Mouse (Mus musculus): Measurements from ENCODE around the gene Kif23.
A peak's percentile ranks its signal among the peaks of the same experiment; 100 is the strongest.

Gene Kif23

DNA sequence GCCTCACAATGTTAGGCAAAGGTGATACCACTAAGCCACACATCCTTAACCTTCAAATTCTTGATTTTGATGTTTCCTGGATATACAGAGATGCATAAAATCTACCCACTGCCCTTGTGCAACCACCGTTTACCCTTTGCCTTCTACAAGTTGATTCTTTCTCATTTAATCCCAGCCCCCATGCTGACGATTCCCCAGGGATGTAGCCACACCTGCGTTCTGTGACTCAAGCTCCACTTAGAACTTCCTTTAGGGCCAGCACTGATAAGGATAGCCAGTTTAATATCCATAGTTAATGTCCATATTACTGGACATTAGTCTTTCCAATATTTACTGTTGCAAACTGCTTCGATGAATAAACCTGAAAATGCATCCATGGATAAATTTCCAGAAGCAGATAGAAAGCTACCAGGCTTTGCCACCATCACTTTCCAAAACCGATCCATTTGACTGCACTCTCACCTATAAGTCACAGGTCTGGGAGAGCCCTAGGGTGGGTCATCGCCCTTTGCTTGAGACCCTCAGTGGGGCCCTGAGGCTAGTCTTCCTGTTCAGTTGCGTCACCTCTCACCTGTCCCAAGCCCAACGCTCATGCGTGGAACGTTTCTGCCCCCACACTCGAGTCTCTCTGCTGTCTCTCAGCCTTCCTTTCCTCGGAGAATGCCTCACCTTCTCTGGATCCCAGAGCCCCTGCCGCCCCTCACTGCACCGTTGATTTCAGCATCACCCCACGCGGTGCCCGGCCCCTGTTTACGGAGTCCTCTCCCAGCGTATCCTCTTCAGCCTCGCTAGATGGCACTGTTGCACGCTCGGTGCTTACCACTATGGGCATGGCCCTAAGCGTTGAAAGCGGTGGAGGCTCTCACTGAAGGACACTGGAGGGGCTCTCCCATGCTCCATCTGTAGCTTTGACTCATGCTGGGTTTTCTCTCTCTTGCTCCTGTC is 1.1 kb upstream of the Kif23 start:
- DNase-seq (ENCODE audit: low spot score), result peak; percentile 98

DNA sequence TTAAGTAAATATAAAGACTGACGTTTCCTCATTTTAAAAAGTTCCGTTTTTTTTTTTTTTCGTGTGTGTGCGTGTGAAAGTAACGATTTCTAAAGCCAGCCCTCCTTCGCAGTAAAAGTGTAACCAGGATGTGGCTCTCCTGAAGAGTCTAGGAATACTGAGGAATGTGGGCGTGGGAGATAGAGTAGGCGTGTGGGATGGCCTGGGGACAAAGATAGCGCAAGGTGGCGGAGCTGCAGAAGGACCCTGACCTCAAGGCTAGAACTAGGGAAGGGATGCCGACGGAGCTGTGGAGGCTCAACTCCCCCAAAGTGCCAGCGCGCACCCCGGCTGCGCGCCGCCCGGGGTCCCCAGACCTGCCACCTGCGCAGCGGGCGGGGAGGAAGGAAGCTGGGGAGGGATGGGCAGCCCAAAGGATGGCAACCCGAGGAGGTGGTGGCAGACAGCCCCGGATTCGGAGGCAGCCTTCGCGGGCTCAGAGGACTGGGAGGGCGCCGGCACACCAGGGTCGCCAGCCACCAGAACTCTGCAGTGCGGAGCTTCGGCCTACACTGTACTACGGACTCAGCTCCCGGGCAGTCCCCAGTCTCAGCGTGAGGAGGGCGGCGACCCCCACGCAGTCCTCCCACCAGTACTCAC is 482 bp downstream of the Kif23 start:
- DNase-seq (ENCODE audit: low spot score), result peak; percentile 83

DNA sequence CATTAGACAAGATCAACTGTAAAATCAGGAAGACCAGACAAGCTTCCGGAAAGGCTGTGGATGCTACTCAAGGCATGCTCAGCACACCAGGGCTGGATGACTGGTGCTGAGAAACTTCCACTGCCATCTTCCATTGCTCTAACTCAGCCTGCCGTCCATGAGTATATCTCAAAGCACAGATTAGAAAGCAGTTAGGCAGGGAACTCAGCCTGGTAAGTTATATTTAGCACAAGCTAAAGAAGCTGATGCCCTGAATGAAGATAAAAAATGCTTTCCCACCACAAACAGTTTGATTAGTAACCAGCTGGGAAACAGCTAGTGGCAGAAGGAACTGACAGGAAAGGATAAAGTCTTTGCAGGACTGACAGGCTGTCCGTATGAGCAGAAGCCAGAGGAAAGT is 5.5 kb downstream of the Kif23 start:
- DNase-seq (ENCODE audit: low spot score), result no peak

DNA sequence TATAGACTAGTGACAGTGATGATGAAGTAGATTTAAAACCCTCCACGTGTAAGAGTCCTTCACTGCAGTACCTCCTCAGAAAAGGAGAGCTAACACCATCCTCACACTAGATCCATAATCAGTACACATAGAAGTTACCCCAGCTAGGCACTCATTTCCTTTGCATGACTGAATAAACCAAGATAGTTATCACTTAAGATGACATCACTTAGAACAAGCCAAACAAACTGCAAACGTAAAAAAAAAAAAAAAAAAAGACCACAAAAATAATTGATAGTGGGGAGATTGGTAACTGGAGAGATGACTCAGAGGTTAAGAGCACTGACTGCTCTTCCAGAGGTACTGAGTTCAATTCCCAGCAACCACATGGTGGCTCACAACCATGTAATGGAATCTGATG is 13.2 kb downstream of the Kif23 start:
- no peak for DNase-seq (ENCODE audit: low spot score)

DNA sequence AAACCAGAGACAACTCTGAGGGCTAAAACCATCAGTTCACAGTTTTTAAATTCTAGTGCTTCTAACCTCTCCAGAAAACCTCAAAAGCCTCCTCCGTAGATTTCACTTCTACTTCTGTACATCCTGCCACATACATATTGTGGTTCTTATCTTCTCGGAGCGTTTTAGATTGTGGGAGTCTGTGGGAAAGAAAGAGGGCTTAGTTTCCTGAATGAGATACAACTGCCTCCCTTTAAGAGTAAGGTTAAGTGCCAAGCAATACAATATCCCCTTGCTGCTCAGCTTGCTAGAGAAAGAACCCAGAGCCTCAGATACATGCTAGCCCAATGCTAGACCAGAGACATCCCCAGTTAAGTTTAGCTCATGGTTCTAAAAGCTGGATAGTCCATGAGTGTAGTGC is 14.6 kb downstream of the Kif23 start:
- DNase-seq (ENCODE audit: low spot score), result no peak

DNA sequence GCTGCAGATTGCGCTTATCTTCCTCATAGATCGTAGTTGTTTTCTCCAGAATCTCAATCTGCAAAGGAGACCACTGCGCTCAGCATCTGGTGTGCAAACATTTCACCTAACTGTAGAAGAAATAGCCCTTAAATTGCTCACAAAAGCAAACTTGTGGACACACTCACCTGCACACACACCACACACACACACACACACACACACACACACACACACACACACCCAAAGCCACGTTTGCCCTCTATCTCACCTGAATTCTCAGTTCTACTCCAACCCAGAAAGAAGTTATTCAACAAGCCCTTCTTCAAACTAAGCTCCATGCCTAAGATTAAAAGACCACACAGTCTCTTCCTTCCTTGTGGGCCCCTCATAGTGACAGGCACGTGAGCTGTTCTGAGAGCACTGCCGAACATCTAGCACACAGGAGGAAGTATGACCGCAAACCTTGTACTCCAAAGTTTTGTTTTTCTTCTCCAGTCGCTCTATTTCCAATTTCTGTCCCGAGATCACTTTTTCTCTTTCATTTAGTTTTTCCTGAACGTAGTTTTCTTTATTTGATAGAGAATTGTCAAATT is 21.4 kb downstream of the Kif23 start:
- DNase-seq (ENCODE audit: low spot score), result no peak

DNA sequence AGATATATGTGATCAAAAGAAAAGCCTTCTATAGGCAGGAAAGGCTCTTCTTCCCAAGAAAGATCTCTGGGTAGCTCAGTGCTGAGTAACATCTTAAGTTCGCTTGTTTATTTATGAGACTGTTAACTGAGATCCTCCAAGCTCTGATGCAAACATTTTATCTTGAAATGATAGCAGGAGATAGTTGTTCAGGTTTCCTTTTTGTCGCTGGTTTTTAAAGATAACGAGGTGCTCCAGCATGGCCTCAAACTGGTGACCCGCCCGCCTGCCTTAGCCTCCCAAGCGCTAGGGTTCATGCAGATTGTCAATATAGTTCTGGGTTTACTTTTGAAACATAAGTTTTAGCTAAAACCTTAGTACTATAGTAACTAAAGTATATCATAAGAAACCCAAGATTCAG is 26.2 kb downstream of the Kif23 start:
- DNase-seq (ENCODE audit: low spot score), result no peak

DNA sequence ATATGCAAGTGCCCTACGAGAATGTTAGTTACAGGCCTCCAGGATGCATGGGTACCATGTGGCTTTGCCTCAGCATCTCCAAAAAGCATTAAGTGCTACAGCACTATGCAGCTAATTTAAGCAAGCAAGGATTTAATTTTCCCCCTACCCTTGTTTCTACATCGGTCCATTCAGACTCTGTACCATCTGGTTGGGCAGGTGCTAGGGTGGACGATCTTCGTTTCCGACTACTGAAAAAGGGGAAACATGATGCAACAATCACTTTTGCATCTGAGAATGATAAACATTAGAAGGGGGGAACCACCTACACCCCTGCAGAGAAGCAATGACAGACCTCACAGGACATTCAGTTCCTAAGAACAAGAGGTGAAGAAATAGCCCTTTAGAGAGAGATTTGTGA is 27.1 kb downstream of the Kif23 start:
- no peak for DNase-seq (ENCODE audit: low spot score)

DNA sequence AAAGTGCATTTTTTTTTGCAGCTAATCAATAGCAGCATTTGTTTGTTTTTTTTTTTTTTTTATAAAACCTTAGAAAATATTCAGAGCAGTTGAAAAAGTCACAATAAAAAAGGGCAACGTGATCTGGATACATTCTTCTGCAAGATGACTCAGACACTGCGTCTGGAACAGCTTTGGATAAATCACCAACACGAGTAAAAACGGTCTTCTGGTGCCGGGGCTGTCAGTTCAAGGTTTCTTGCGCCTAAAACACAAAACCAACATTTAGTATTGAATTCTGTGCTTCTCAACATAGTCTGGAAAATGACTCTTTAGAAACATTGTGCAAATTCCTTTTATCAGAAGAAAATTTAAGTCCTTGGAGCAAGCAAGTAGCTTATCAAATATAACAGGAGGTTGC is 29.1 kb downstream of the Kif23 start:
- no peak for DNase-seq (ENCODE audit: low spot score)

DNA sequence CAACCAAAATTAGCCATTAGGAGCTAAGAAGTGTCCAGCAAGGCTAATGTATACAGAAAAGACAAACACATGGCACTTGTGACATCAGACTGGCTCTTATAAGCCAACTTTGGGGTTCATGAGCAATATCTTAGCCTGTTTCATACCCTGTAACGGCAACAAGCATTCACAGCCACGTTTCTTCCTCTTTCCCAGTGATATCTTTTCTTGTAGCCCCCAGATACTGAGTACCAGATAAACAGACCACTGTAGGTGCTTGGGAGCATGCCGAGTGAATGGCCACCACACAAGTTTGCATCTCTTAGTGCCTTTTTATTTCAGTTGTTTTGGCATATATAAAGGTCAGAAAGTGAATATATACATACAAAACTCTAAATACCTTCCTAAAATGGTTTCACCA is 29.6 kb downstream of the Kif23 start:
- DNase-seq (ENCODE audit: low spot score), result no peak

DNA sequence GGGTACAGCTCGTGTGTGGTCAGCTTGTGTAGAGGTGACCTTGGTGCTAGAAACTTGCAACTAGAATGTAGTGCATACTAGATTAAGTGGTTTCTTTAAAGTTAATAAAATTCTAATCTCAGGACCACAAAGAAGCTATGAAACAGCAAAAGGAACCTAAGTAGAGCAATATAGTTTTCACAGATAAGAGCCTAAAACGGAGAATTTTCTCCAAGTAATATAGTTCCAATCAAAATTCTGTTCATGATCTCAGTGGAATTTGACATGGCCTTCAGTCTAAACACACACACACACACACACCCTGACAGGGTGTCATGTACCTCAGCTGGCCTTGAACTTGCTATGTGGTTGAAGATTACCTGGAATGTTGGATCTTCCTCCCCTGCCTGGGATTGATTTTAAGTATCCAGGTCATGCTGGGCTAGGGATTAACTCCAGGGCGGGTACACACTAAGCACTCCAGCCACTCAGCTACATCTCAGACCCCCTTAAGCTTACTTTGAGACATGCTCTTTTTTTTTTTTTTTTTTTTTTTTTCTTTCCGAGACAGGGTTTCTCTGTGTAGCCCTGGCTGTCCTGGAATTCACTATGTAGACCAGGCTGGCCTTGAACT is 31.1 kb downstream of the Kif23 start:
- no peak for DNase-seq (ENCODE audit: low spot score)

DNA sequence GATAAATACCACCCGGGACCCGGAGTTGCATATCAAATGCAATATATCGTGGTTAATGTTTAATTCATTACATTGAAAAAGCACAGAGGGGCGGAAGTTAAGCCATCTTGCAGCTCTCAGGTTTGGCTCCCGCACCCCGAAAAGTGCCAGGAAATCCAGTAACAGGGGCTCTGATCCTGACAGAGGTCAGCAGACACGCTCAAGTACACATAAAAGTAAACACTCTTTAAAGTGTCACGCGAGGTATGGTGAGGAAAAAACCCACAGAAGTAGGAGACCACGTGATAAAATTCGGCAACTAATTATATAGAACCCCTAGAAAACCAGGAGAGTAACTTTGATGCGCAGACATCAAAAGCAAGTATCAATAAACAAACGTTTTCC is 31.7 kb downstream of the Kif23 start:
- DNase-seq (ENCODE audit: low spot score), result no peak

DNA sequence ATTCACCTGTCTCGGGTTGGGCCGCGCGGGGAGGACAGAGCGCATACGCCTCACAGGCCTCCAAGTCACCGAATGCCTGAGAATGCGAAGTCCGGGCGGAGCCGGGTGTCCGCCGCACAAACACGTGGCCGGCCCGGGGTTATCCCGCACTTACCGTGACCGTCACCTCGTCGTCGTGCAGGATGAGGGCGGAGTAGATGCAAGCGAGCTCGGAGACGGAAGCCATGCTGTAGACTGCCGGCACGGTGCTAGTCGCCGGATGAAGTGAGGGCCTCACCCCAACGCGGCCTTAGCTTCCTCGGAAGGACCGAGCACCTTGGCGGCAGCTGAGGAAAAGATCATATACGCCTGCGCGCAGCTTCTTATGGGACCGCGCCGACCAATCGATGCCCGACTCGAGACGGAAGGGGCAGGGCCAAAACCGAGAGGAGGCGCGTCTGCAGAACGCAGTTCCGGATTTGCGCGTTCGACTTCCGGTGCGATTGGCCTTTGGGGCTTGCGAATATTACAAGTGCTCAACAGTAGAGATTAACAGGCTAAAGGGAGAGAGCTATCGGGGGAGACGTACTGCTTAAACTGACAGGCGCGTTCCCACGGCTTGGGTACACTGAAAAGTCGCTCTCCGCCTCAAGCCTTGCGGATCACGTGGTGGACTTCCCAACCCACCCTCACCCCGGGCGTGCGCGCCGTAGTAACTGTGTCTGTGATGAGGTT is 32.2 kb downstream of the Kif23 start, which contains the start of gene Rplp1:
Rplp1 (minus strand) TSS at position 340 of the 714 bp plus-strand sequence.
- peak; percentile 99 for DNase-seq (ENCODE audit: low spot score)

DNA sequence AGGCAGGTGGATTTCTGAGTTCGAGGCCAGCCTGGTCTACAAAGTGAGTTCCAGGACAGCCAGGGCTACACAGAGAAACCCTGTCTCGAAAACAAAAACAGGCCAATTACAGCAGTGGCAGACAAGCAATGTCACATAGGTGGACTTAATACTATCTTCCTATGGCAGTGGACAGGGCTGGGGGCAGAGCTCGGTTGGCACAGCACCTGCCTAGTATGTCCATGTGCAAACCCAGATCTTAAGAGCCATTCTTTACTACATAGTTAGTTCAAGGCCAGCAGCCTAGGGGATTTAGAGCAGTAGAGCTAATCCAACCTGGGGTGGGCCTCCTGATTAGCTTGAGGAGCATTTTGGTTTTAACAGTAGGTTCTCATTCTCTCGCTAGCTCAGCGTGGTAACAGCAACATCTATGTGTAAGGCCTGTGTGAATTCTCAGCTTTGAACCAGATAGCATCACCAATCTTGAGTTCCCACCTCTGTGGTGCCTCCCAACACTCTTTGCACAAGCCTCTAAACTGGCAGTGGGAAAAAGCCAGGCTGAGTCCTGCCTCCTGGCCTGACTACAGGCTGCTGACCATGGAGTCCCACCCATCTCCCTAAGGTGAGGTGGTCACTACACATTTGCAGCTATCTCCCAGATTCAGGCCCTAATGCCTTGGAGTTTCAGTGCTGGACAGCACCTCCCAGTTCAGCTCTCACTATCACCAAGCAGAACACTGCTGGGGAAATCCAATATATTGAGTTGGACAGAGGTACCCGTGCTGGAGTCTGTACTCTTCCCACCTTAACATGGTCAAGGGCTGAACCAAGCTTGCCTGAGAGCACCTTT is 35.1 kb downstream of the Kif23 start:
- DNase-seq (ENCODE audit: low spot score), result no peak

DNA sequence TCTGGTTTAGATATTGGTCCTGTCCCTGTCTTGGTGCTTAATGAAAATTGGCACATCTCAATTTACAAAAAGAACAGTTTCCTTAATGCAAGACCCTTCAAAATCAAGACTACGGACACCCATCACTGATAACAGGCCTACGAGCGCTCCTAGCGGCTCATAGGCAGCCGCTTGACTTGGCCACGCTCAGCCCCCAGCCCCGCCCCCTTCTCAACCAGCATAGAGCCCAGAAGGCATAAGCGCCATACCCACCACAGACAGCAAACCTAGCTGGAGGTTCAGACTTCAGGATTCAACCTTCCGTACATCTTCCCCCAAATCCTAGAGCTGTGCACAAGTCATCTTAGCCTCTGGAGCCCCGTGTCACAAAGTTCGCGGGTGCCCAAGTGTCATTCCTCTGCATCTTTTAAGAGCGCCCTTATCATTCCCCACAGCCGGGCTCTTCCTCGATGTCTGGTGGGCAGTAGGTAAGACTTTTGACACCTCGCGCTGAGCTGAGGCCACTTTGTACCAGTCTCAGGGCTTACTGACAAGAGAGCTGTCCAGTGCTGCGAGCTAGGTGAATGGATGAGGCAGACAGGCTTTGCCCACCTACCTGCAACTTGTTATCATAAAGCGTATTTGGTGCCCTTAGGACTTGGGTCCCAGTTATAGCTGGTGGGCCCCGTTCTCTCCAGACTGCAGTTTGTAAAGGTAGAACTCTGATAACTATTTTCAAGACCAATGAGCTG is 35.9 kb downstream of the Kif23 start:
- peak; percentile 53 for DNase-seq (ENCODE audit: low spot score)

DNA sequence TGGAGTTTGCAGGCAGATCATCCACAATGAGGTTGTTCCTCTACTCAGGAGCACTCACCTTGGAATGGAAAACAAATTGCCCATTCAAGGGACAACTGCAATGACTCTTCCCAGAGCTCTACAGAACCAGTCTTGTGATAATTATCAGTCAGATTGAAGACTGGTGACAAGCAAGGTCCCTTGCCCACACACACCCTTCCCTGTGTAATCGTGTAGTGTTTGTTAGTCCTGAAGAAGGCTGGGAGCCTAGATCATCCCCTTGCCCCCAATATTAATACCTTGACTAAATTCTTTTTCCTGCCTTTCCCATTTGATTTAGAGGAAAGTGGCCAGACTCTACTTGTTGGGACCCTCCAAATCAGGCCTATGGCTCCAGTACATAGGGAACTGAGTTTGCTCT is 36.9 kb downstream of the Kif23 start:
- no peak for DNase-seq (ENCODE audit: low spot score)

DNA sequence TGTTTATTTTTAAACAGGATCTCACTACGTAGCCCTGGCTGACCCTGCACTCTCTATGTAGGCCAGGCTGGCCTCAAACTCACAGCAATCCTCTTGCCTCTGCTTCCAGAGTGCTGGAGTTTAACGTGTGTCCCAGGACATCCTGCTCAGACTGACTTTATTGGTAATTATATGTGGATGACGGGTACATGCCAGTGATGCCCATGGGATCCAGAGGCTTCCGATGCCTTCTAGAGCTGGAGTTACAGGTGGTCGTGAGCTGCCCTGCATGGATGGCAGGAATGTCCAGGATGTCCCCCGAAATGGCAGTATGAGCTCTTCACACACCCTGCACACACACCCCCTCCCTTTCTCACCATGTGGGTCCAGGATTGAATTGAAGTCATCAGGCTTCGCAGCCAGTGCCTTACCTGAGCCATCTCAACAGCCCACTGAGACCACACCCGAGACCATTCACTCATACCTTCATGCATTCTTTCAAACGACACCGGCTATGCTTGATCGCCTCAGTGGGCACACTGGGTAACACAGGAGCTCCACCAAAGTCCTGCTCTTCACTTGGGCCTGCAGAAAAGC is 37.7 kb downstream of the Kif23 start:
- no peak for DNase-seq (ENCODE audit: low spot score)

DNA sequence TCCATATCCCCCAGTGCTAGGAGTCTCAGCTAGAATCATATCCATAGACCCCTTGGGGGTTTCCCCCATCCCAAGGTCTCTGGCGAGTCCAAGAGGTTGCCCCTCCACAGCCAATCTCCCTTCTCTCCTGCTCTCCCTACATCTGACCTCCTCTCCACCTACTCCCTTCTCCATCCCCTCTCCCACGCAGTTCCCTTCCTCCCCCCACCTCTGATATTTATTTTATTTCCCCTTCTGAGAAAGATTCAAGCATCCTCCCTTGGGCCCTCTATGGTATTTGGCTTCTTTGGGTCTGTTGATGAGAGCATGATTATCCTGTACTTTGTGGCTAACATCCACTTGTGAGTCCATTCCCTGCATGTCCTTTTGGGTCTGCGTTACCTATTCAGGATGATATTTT is 38.2 kb downstream of the Kif23 start:
- DNase-seq (ENCODE audit: low spot score), result no peak

DNA sequence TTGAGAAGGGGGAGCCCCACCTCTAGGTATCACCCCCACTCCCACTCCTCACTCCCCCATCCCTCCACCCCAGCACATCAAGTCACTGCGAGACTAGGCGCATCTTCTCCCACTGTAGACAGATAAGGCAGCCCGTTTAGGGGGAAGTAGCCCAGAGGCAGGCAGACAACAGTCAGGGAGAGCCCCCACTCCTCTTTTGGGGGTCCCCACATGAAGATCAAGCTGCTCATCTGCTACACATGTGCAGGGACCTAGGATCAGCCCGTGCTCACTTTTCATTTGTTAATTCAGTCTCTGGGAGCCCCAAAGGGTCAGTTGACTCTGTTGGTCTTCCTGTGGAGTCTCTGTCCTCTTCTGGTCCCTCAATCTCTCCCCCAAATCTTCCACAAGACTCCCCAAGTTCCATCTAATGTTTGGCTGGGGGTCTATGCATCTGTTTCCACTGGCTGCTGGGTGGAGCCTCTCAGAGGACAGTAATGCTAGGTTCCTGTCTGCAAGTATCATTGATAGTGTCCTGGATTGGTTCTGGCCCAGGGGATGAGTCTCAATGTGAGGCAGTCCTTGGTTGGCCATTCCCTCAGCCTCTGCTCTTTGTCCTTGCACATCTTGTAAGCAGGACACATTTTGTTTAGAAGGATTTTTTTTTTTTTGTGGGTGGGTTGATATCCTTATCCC is 38.8 kb downstream of the Kif23 start:
- DNase-seq (ENCODE audit: low spot score), result no peak

DNA sequence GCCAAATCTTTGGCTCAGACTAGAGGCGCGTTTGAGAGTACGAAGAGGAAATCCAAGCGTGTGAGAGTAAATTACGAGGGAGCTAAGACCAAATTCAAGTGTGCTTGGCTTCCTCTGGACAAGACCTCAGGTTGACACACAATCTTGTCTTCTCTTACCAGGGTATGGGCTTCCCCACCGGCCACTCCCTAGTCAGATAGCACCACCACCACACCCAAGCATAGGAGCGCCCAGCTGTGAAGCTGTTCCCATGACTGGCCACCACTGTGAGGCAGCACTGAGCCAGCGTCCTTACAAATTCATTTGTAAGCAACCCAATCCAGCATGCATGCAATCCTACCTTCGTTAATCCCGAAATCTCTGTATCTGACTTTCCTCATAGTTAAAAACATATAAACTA is 39.7 kb downstream of the Kif23 start:
- DNase-seq (ENCODE audit: low spot score), result peak; percentile 70

Data from embryo, embryonic 10 days (tissue).